Mouse (Mus musculus) 3T3-L1 (cell line): Measurements from ENCODE around the gene Htr1f.

Source experiments
- DNase-seq: peaks from one replicate; pipeline ENCODE4 v3.0.0-alpha.2; 2015; ENCODE audit warnings: low read depth, low spot score

The Htr1f gene

DNA sequence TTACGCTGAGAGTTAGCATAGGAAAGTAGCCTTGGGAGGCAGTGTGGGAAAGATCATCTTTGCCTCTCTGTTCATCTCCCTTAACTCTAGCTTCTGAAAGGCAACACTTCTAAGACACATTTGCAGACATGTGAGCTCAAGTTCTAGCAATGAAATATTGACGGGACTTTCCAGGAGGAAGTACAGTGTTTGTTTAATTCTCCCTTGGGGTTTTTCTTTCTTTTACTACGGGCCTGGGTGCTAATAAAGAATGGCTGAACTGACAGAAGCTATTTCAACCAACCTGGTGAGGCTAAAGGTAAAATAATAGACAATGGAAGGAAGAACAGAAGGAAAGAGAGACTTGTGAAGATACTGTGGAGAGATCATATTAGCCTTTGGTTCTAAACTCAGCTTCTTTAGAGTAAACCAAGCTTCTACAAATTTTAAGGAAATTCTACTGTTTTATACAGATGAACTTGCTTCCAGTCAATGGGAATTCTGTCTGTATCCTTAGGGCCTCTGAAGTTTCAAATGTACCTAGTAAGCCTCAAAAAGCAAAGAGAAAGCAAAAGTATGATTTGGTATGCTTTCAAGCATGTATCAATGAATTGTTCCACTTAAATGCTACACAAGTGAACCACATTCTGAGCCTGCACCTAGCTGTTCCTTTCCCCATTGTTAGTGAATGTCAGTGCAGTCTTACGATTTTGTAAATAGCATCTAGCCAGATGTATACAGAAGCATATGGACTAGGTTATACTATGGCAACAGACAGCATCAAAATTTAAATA, 131.9 kb downstream of the Htr1f start:
- no peak for DNase-seq

DNA sequence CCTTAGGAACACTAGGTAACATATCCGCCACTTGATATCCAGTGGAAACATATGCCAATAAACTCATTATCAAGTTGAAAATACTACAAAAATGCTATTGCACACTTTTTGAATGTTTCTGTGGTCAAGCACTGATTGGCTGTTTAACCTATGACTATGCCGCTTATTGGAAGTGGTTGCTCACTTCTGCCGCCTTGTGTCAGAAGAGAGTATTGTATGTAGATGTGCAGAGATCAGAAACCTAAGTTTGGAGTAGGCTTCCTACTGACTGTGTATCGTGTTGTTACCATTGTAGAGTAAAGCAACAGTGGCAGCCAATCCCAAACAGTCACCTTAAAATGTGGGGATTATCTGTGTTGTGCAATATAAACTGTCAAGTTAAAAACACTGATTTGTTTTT, 144.0 kb downstream of the Htr1f start:
- no peak for DNase-seq

DNA sequence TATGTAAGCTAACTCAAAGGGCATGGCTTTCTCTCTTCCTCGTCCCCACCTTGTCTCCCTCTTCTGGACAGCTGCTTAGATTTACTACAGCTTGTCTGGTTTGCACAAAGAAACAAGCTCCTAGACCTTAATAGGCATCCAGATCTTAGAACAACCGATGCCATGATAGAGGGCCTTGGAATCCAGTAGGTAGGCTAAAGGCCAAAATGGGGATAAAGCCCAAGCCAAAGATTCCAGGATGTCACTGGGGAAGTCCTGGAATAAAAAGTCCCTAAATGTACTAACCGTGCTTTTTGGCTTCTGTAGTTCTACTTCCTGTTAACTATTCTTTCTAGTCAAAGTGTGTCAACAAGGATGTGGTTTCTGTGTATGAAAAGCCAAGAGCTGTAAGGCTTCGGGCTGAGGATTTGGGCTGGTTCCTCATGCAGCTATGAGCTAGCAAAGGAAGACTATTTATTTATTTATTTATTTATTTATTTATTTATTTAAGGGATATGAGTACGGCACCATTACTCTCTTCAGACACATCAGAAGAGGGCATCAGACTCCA, 163.9 kb downstream of the Htr1f start:
- DNase-seq: no peak

DNA sequence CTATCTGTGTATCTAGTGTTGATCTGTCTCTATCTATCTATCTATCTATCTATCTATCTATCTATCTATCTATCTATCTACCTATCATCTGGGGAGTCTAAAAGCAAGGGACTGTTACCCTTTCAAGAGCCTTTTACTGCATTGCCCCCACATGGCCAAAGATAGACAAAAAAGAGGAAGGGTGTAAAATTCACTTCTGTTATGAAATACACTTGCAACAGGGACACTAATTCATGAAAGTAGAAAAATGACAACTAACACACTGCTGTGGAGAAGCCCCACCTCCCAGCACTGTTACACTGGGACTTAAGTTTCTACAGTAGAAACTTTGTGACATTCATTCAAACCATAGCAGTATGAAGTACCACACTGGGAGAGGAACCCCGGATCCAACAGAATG, 170.9 kb downstream of the Htr1f start:
- no peak for DNase-seq

DNA sequence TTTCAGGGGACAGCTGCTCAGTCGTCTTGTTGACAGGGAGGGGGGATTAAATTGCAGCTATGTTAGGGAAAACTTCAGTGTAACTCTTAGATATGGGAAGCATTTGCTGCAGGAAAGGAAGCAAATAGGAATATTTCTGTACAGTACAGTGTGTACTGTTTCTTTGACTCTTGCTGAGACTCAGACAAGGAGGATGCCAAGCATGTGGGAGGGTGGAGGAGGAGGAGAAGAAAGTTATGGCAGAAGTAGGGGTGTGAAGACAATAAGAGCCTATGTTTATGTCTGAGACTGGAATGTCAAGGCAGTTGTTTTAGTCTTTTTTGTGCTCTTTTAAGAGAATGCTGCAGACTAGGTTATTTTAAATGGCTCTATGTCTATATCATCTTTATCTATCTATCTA, 171.6 kb downstream of the Htr1f start:
- DNase-seq: no peak

DNA sequence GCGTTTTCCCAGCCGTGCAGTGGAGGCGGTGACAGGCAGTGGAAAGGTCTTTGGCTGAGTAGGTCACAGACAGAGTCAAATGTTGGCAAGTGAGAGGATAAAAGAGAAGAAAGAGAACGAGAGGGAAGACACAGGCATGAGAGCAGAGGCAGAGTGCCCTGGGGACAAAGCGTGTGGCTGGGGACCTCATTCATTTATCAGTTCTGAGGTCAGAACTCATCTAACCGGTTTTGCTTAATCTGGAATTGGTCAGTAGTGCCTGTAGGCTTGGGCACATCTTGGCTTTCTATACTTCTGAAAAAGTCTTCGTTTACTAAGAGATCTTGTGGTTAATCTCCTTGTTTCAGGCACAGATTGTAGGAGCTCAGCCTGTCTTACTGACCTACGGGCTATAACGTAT, 182.2 kb downstream of the Htr1f start:
- no peak for DNase-seq

DNA sequence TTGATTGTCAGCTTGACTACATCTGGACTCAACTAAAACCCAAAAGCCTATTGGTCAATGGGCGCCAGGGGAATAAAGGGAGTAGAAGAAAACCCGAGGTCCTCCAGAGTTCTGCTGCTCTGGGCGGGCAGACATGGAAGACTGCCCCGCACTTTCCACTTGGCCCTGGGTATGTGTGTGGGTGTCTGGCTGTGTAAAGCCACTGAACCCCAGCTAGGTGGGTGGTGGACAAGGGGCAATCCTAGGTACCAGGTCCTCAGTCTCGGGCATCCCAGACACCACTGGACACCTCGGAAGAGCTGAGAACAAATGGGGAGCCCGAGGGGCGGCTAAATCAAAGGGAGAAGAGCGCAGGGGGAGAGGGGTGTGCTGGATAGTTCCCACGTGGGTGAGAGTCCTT, 196.9 kb downstream of the Htr1f start:
- no peak for DNase-seq

DNA sequence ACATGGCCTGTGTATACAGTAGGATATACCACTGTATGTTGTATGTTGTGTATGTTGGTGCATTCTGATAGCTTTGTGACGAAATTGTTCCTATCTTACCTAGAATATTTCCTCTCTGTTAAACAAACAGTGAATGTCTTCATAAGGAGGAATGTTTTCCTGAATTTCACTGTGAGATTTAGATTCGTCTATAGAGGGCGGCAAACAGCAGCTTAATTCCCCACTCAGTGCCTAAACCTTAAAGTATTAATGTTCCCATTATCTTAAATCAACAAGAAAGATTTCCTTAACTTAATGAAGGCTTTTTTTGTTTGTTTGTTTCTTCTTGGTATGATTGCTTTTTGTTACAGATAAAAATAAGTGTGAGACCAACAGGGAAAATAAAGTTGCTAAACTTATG, 198.5 kb downstream of the Htr1f start:
- peak; percentile 74 for DNase-seq

DNA sequence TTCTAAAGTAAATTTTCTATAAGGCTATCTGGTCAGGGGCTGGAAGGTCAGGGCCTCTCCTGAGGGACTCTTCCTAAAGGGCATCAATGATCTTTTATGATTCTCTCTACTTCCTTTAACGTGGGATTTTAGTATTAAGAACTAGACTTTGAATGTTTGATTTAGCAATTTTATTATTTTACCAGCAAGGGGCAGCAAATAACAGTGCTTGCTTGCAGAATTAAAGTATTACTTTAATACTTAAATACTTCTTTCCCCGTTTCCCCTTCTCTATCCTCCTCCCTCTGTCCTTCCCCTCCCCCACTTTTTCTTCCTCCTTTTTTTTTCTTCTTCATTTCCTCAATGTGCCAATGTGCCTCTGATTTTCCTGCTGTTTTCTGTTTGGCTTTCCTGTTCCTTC, 202.3 kb downstream of the Htr1f start:
- peak; percentile 54 for DNase-seq

DNA sequence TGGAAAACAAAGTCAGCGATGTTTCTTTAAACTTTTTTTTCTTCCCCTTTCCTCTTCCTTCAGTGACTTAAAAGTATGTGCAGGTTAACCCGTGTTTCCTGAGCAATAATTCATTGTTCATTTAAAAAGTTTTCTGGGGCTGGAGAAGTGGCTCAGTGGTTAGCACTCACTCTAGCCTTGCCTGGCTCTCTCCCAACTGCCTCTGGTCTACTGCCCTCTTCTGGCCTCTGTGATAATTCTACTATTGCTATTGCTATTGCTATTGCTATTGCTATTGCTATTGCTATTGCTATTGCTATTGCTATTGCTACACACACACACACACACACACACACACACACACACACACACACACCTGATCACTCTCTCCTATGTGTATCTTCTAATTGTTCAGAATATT, 206.6 kb downstream of the Htr1f start:
- DNase-seq: peak; percentile 45

DNA sequence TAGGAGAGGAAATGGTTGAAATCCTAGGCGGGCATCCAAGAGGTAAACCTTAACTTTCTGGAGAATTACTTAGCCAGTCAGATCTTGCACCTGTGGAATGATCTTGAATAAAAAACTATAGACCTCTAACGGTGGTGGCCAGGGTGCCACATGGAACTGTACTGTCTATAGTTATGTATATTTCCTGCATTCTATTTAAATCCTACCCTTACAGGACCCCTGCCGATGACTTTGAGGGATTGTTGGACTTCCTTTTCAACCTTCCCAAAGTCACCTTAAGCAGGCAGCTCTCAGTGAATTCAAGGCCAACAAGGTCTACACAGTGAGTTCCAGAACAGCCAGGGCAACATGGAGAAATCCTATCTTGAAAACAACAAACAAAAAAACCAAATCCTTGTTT, 216.2 kb downstream of the Htr1f start:
- DNase-seq: no peak

DNA sequence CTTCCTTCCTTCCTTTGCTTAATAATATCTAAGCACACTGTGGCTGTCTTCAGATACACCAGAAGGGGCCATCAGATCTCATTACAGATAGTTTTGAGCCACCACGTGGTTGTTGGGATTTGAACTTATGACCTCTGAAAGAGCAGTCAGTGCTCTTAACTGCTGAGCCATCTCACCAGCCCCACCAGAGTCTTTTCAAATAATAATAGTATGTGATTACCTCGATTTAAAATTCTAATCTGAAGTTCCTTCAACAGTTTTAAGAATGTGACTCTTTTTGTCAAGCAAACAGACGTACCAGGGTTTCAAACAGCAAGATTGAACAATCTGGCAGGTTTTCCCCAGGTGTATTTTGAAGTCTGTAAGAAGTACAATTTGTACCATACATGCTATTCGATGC, 220.1 kb downstream of the Htr1f start:
- DNase-seq: no peak

DNA sequence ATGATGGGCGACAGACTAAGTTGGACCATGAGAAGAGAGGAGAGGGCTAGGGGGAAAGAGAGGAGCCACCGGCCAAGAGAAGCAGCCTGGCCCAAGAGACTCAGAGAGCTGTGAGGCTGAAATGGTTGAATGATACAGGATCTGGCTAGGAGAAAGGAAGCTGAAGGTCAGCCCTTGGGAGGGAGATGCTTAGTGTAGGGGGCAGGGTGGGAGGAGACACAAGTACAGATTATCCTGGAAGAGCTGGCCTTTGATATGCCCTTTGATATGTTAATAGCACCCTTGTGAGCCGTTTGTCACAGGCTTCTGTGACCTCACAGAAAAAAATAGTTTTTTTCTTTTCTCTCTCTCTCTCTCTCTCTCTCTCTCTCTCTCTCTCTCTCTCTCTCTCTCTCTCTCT, 220.5 kb downstream of the Htr1f start:
- DNase-seq: no peak

DNA sequence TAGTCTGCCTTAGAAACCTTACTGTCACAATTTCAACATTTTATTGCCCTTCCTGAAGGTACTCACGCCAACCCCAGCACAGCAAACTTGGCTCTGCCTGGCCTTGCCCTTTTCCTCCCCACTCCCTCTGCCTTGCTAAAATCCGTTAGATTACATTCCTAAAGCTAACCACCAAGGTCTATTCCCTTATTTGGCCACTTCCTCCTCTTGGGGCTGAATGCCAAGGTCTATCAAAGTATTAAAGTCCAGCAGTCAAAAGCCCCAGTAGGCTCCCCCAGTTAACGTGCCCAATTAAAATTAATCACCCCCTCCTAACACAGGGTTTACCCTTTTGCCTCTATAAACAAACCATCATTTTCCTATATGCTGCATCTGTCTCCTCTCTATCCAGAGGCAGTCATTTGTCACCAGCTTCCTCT, 221.2 kb downstream of the Htr1f start:
- peak; percentile 42 for DNase-seq

DNA sequence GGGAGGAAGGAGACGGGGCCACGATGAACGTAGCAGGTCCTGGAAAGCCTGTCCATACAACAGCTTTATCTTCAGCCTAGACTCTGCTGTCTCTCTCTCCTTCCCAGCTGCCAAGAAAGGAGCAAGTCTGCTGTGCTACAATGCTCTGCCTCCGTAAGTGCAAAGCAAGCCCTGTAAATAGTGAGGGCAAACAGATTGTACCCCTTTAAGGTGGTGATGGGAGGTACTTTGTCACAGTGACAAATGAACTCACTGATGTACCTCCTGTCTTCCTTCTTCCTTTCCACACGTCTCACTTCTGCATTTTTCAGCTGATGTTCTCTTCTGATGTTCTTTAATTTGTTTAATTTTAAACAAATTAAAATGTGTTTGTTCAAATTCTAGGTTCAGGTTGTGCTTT, 221.8 kb downstream of the Htr1f start:
- no peak for DNase-seq

DNA sequence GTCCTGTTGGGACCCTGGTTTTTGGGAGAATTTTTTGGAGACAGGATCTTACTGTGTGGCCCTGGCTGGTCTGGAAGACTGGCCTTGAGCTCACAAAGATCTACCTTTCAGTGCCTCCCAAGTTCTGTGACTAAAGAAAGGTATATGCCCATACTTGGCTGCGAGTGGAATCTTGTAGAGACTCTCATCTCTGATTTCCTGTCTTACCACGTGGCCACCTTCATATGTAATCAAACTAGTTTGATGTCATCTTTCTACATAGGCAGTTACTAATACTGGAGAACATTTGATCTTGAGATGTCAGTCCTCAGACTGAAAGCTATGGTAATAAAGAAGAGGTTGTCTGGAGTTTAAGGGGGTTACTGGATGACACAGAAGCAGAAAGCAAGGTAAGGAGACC, 224.2 kb downstream of the Htr1f start:
- DNase-seq: no peak

DNA sequence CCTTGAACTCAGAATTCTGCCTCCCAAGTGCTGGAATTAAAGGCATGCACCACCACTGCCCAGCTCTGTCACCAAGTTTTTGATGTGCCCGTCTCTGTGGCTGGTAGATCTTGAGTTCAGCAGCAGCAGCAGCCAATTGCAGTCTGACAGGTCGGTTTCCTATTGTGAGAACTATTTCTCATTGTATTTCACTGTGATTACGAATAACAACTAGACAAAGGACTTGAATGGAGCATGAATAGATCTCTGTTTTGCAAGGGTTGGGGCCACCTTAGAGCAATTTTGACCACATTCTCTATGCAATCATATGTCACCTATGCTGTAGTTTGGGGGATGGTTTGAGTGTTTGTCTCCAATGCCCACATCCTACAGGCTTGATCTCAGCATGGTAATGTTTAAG, 224.7 kb downstream of the Htr1f start:
- no peak for DNase-seq

DNA sequence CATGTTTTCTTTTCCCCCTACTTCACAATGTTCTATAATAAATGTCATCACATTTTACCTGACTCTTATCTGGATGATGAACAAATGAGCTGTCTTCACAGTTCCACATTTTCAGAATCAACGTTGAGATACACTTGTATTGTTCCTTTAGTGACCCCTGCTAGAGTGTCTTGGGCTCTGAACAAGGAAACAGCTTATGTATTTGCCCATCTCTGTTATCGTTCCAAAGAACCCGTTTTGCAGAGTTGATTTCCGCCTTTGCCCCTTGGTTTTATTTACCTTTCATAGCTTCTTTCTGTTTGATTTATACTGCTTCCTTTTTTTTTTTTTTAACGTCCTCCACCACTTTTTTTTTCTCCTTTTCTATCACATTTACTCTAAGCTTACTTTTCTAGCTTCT, 225.9 kb downstream of the Htr1f start:
- DNase-seq: no peak

DNA sequence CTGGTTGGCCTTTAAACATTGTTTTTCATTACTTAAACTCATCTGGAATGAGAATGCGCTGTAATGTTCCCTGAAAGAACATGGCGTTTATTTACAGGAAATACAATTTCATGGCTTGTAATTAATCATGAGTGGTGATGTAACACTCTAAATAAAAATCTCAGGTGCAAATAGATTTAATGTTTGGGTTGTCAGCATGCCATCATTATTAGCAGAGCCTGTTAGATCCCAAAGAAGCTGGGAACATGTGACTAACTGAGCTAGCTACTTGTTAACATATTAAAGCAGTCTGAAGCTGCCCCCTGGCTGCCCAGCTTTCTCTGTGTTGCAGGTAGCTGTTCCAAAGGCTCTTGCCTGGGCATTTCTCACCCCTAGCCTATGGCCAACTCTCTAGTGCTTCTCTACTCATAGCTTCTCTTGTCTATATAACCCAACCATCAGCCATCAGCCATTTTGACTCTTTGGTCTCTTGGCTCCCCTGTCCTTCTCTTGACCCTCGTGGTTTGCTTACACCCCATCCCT, 227.0 kb downstream of the Htr1f start:
- DNase-seq: no peak

DNA sequence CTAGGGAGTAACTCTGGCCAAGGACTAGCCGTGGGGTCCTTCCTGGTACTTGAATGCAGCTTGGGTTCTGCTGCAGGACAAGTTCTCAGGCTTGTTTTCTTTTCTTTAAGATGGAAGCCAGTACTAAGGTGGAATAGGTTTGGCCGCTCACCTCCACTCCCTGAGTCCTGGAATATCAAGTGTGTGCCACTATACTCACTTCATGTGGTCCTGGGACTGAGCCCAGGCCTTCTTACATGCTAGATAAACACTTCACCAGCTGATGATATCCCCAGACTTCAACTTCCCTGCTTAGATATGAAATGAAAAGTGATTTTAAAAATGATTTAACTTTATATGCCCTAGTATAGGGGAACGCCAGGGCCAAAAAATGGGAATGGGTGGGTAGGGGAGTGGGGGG, 228.3 kb downstream of the Htr1f start:
- no peak for DNase-seq

DNA sequence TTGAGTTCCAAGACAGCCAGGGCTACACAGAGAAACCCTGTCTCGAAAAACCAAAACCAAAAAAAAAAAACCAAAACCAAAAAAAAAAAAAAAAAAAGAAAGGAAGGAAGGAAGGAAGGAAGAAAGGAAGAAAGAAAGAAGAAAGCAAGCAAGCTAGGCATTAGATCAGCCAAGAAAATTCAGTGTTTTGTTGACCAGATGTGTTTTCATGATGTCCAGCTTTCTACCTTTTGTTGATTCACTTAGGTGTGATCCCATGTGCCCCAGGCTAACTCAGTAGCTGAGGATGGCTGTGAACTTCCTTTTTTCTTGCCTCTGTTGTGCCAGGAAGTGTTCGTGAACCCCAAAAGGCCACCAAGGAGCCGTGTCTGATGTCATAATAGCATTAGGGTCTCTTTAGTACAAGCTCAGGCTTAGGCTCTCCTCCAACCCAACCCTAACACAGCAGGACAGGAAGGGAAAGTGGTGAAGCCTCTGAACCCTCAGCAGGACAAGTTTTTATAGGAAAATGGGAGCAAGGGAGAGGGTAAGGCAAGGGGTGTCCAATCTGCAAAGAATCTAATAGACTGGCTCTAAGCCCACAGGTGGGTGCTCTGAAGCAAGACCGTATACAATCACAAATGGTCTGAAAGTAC, 228.9 kb downstream of the Htr1f start:
- no peak for DNase-seq

DNA sequence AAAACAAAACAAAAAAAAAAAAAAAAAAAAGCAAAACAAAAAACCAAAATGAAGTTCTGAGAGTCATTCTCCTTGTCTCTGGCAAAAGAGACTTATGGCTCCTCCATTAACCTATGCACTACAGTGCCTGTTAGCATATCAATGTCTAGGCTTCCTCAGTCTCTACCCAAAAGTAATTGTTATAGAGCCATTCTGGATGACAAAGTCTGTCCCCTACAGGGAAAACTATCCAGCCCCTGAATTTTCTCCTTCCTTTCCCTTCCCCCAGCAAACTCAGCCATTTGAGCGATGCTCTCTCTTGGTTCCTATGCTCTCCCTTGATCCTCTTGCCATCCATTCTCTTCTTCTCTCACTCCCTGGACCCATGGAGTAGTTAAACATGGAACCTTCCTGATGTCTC, 229.8 kb downstream of the Htr1f start:
- DNase-seq: no peak

DNA sequence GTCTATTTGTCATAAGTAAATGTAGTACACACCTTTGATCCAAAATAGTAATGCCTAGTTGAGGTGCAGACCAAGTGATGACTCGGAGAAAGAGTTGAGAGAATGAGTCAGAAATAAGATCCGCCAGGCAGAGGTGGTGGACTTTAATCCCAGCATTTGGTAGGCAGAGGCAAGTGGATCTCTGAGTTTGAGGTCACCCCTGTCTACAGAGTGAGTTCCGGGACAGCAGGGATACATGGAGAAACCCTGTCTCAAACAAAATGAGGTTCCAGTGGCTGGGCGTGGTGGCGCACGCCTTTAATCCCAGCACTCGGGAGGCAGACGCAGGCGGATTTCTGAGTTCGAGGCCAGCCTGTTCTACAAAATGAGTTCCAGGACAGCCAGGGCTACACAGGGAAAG, 230.3 kb downstream of the Htr1f start:
- DNase-seq: peak; percentile 22
